In the genomic region with DNA sequence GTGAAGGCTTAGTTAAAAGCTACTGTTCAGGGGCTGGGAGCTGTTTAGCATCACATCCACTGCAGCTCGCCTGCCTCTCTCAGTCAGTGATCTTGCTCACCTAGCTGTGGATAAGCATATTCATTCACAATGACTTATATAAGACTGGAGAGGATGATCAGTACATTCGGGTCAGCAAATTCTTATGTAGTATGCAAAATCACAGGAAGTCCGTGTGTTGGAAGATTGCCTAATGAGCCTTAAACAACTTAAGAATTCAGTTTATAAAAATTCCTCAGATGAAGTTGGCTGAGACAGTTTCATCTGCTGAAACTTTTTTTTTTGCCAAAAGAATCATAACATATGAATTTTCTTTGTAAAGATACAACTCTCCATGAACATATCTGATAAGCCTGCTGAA, we compare ENCODE assay signal across 17 mouse cellular contexts.
"Had no signal": no experiment of that assay in that cellular context is flagged by ENCODE, and none has a peak within 500 bp of the region (broad histone marks: within the 10 kb centered on the region; RNA-seq: fewer than 3 reads in every experiment).

No protein-coding gene starts in this region.

- H3K4me3 ChIP-seq: liver, embryonic 15.5 days; megakaryocyte, embryonic 14.5 days; midbrain, embryonic 13.5 days; midbrain, embryonic 15.5 days; neural tube, embryonic 12.5 days; stomach, embryonic 15.5 days had no signal

- H3K27me3 ChIP-seq: liver, embryonic 15.5 days; megakaryocyte, embryonic 14.5 days; midbrain, embryonic 13.5 days; midbrain, embryonic 15.5 days; neural tube, embryonic 12.5 days; stomach, embryonic 15.5 days had no signal

- H3K4me2 ChIP-seq: liver, embryonic 15.5 days; midbrain, embryonic 11.5 days; midbrain, embryonic 13.5 days; midbrain, embryonic 15.5 days; neural tube, embryonic 12.5 days; stomach, embryonic 15.5 days had no signal

- H3K36me3 ChIP-seq: liver, embryonic 15.5 days; midbrain, embryonic 13.5 days; midbrain, embryonic 15.5 days; neural tube, embryonic 12.5 days; stomach, embryonic 15.5 days had no signal

- H3K27ac ChIP-seq: liver, embryonic 15.5 days; macrophage; midbrain, embryonic 13.5 days; midbrain, embryonic 15.5 days; neural tube, embryonic 12.5 days; stomach, embryonic 15.5 days; stomach, postnatal 0 days had no signal

- H3K9me3 ChIP-seq: liver, embryonic 15.5 days; megakaryocyte, embryonic 14.5 days; midbrain, embryonic 15.5 days; neural tube, embryonic 12.5 days; stomach, embryonic 15.5 days had no signal

- ATAC-seq: liver, postnatal 0 days; midbrain, embryonic 13.5 days; midbrain, embryonic 15.5 days had no signal

- DNase-seq: liver, postnatal 0 days; lung, adult 2 months; lung, postnatal 10 days; lung, postnatal 36 days; right cerebral cortex, postnatal 14 days; thymus, adult 2 months; thymus, postnatal 25 days; thymus, postnatal 4 days had no signal

- H3K4me1 ChIP-seq: liver, embryonic 15.5 days; megakaryocyte, embryonic 14.5 days; midbrain, embryonic 13.5 days; midbrain, embryonic 15.5 days; neural tube, embryonic 12.5 days; stomach, embryonic 15.5 days had no signal

- H3K9ac ChIP-seq: liver, embryonic 15.5 days; liver, postnatal 0 days; midbrain, embryonic 13.5 days; midbrain, embryonic 15.5 days; neural tube, embryonic 12.5 days; stomach, embryonic 15.5 days had no signal
